Mouse (Mus musculus) right cerebral cortex, postnatal 10 days (tissue): ENCODE measurements around the gene Fbxo42.

Experiments
- DNase-seq, 2 experiments: peaks; one replicate each; pipeline ENCODE4 v3.0.0; 2021; ENCODE audit warnings: low spot score in 2 of 2

Gene Fbxo42

DNA sequence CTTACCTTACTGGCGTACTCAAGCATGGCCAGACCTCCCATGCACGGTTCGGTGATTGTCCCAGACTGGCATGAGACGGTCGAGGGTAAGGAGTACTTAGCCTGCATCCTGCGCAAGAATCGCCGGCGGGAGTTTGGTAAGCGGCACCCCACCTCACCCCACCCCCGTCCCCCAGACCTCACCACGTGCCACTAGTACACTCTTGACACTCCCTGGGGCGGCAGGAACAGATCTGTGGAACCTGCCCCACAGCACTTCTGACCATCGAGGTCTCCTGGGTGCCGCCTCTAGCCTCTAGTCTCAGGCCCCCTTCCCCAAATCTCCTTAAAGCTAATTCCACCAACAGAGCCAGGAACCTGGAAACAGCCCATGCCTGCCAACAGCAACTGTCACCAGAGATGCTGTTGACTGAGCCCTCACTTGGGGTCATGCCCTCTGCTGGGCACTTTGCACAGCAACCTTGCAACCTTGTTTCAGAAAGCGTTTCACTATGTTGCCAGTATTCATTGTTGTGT is 66.7 kb downstream of the Fbxo42 start:
- DNase-seq = no peak

DNA sequence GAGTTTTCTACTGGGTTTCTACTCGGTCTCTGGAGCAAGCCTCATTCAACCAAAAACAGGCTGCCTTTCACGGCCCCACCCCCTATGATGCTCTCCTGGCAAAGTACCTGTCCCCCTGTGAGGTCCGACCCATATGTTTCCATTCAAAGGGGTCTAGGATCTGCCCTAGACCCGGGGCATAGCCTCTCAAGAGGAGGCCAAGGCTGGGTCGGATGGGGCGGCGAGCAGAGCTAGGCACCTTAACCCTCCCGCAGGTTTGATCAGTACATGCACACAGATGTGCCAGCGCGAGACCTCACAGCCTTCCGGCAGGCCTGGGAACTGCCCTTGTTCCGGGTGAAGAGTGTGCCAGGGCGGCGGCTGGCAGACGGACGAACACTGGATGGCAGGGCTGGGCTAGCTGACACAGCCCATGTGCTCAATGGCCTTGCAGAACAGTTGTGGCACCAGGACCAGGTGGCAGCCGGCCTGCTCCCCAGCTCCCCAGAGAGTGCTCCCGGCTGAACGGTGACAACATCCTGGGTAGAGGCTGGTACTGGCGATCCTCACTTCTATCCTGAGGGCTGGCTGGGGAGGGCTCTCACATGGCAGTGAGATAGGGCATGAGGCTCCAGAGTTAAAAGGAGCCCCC is 72.0 kb downstream of the Fbxo42 start:
- no peak for DNase-seq

DNA sequence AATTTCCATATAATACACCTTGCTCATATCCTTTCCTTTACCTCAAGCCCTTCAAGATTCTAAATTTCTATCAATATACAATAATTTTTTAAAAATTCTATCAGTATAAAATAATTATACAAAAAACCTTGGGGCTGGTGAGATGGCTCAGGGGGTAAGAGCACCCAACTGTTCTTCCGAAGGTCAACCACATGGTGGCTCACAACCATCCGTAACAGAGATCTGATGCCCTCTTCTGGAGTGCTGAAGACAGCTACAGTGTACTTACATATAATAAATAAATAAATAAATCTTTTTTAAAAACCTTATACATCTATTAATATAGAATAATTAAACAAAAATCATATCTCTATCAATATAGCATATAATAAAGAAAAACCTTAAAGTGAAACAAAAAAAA is 74.1 kb downstream of the Fbxo42 start:
- no peak for DNase-seq

DNA sequence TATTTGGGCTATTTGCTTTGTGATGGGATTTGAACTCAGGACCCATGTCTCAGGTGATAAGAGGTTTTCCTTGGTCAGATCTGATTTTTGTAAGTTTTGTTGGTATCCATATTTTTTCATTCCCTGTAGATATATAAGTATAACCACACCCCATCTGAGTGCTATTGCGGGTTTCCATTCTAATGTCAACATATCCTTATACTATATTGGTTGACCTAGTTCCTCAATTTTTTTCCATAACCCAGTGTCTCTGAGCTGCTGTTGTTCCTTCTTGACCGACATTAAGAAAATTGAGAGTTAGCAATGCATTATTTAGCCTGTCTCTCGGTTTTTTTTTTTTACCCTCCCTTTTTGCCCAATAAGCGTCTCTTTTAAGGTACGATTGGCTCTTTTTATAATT is 75.0 kb downstream of the Fbxo42 start:
- no peak for DNase-seq

DNA sequence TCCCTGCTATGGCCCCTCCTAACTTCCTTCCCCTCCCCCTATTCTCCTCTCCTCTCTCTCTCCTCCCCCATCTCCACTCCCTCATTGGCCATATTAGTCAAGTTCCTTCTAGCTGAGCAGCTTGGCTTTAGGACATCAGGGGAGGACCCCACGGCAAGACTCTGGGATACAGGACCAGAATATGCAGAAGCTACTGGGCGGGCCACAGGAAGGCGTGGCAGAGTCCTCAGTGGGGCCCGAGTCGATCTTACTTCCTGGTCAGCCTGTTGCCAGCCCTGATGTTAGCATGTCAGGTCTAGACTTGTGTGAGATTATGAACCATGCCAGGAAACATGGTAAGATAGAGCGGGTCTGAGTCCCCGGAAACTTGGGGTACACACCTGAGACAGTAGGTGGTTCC is 81.0 kb downstream of the Fbxo42 start:
- DNase-seq = no peak

DNA sequence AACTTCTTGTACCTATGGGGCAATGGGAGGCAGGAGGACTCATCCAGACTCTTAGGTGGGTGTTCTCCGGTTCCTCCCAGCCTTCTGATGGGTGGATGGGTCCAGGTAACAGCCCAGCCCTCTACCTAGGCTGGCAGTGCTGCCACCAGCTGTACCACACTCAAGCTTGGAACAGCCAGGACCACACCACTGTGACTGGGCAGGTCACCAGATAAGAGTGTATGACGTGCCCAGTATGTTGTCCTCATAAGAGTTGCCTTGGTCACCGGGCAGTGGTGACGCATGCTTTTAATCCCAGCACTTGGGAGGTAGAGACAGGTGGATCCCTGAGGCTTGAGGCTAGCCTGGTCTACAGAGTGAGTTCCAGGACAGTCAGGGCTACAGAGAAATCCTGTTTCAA is 85.5 kb downstream of the Fbxo42 start:
- DNase-seq = no peak

DNA sequence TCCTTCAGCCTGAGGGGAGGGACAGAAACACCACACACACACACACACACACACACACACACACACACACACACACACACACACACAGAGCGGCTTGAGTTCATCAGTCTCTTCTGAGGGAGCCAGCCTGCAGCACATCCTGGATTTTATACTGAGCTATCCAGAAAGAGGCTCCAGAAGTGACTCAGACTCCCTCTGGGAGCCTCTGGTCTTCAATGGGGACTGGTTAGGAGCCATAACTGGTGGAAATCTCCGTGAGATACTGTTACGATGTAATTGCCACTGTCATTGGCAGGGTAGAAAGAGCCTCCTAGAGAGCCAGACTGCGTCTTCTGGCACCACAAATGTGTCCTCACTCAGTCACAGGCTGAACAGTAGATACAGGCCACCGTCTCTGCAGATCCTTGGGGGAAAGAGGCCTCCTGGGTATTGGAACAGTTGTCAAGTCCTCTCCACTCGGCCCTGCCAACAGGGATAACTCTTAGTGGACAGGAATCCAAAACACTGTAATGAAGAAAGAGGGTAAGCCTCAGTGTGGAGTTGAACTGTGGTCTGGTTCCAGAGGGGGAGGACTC is 87.9 kb downstream of the Fbxo42 start:
- no peak for DNase-seq

DNA sequence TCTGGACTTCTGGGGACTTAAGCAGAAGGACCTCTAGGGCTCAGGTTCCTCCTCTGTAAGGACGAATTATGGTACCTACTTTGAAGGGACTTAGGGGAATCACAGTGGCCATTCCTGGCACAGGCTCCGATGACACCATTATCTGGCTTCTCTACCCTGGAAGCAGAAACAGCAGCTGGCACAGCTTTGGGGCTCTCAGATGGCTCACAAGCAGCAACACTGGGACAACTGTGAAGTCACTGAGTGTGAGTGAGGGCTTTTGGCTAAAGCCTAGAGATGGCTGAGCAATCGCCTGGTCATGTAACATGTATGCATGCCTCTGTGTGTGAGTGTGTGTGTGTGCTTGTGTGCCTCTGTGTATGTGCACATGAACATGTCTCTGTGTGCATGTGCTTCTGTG is 89.1 kb downstream of the Fbxo42 start:
- no peak for DNase-seq

DNA sequence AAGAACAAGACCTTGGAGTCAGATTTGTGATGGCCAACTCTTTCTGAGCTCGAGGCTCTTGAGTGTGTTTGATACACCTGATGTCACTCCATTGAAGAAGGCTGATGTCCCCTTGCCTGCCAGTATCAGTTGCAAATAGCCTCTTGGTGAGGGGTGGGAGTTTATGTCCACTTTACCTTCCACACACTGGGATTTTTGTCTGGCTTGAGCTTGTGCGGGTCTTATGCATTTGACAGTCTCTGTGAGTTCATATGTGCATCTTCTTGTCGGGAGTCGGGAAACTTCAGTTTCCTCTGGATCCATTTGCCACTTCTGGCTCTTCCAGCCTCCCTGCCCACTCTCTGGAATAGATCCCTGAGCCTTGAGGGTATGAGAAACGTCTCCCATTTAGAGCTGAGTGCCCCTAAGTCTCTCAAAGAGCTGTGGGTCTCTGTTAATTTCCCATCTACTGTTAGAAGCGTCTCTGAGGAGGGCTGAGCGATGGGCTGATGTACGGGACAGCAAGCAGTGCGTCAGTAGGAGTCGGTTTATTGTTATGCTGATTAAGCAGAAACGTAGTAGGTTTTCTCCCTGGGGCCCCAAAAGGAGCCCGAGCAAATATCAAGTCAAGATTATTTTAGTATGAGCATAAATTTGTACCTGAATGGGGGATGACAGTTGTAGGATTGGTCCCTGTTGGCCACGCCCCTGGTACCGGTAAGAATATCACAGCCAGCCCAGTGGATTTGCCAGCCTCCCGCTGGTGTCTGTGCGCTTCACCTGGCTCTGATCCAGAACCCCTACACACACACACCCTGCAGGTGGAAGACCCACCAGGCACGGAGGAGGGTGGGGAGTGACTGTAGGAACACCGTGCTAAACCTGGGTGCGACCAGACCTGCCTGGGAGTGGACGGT is 91.0 kb downstream of the Fbxo42 start:
- no peak for DNase-seq

DNA sequence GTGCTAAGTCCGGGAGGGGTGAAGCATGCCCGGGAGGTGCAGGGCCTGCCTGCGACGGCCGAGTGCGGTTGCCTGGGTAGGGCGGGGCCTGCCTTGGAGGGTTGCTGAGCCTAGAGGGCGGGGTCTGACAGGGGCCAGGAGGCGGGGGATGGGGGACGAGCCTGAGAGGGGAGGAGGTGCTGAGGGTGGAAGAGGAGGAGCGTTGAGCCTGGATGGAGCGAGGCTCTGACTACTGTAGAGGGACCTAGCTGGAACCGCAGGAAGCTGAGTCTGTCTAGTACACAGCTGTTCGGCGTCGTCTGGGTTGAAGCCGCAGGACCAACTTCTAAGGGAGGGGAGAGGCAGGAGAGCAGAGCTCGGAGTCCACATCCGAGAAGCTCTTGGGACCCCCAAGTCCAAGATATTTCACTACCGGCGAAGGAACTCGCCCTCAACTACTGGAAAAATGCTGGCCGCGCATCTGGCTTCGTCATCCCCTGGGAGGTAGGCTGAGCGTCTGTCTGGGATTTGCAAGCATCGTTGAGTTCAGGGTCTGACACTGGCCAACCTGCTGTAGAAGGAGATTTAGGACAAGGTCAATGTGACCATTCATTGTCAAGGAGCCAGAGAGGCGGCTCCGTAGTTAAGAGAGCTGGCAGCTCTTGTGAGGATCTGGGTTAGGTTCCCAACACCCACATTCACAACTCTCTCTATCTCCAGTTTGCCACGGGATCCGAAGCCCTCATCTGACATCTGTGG is 91.8 kb downstream of the Fbxo42 start, which contains the start of gene Arhgef19:
Gene Arhgef19 (plus strand): TSS at position 112 of the 738 bp plus-strand sequence.
- DNase-seq = peak; percentile 68 to 79

DNA sequence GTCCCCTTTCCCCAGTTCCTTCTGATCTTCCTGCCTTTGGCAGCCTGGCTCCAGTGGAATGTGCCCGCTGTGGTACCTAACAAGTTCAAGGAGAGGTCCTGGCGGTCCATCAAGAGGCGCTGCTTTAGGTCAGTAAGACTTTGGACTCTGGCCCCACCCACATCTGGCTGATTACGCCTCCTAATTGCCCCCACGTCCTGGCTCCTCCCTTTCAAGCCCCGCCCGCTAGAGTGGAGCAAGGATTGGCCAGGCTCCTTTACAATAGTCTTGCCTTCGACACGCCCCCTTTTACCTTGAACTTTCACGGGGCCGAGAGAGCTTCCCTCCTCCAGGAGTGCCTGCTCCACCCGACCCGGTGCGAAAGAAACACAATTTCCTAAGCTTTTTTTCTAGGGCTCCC is 92.9 kb downstream of the Fbxo42 start:
- DNase-seq = no peak

DNA sequence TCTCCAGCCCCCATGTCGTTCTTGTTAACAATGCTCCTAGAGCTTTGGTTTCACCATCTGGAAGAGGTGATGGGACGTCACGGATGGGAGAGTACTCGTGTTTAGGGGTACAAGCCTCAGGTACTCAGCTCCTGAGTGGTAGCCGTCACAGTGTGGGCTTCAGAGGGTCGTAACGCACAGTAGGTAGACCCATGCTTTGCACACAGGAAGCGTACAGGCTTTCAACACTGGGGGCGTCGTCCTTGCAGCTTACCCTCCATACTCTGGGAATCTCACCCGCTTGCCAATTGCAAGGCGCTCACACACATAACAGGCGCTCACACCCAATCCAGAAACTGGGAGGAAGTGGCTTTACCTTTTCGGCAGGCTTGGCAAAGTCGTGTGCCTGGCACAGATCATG is 94.1 kb downstream of the Fbxo42 start:
- DNase-seq = no peak

DNA sequence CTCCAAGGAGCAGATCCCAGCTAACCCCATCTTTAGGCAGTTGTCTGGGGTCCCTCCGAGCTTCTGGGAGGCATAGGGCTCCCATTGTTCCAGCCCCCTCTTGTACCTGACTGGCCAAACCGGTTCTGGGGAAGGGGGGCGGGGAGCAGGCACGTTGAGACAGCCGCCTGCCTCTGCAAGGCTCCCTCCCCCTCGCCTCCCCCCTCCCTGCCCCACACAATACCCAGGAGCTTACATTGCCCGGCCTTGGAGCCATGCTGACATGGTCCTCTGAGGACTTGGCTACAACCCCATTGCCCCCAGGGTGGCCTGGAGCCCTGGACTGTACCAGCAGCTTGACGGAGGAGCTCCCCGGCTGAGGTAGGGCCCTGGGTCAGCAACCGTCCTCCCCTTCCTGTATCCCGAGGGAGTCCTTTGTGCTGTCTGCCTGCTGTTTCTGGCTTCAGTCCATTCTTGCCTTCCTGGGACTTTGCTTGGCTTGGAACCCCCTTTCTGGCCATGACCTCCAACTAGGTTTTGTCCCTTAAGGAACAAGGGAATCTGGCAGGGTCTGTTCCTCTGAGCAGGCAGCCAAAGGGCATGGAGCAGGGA is 95.0 kb downstream of the Fbxo42 start:
- DNase-seq = peak; percentile 55 to 58

DNA sequence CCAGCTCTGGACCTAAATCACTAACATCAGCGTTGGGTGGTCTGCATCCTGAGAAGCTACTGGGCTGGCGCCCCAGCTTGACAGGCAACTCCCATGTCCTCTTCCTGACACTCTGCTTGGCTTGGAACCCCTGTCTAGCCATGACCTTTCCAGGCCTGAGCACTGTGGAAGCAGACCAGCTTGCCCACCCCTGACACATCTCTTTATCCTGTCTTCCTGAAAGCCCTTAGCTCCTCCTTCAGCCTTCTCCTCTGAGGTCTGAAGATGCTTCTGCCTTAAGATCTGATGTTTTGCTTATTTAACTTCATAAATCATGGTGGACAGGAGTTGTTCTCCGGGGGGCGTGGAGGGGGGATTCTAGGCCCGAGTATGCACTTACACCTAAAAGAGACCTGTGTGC is 95.9 kb downstream of the Fbxo42 start:
- DNase-seq = no peak

DNA sequence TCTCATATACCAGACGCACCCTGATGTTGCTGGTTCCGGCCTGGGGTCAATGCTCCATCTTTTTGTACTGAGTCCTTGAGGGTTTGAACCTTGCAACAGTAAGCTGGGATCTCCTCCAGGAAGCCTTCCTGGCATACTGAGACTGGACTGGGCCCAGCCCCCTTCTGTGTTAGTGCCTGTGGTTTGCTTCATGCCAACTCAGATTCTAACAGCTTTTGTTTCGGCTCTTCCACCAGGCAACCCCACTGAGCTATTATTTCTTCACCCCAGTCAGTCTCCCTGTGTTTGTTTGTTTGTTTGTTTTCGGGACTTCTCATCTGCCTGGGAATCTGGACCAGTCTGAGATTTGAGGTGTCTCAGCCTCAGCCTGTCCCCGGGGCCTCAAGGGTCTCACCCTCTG is 96.7 kb downstream of the Fbxo42 start:
- no peak for DNase-seq

DNA sequence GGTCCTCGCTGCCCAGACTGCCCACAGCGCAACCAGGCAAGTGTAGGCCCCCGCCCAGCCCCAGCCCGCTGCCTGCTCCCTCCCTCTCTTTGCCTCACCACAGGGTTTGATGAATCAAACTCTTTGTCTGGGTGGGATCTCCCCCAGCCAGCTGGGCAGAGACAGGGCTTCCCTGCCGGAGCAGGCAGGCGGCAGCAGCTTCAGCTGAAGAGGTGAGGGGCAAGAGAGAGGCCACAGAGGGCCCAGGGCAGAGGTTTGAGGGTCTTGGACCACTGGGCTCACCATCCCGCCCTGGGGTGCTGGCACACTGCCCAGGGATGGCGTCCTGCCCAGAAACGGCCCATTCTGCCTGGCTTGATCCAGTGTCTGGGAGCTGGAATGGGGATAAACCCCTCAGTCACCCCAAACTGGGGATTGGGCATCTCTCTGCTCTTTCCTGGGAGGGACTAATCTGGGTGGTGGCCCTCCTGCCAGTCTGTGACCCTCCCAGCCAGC is 97.3 kb downstream of the Fbxo42 start:
- peak; percentile 85 to 89 for DNase-seq

DNA sequence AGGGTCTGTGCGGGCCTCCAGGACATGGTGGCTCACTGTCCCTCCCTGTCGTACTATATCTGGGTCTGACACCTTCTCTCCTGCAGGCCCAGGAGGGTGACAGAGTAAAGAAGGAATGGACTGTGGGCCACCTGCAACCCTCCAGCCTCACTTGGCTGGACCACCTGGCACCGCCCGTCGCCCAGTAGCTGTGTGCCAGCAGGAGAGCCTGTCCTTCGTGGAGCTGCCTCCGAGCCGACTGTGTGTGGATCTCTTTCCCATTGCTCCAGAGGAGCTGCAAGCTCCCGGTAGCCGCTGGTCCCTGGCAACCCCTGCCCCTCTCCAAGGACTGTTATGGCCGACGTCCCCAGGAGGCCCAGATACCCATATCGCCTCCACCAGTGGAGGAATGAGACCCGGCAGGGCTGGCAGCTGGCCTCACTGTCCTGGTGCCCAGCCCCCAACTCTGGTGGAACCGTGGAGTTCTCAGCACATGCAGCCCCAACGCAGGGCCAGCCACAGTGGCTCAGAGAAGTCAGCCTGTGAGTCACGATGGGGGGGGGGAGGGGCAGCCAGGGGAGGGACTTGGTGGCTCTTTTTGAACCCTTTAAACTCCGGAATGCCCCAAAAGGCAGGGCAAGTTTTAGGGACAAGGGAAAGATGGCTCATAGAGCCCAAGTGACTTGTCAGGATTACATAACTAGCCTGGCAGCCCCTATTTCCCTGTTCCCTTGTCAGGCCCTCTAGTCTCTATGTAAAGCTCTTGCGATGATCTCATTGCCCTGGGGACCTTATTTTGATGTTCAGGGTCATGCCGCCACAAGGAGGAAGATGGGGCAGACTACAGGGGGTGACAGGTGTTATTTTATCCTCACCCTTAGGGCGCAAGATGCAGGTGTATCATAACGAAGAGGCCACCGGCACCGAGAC is 98.6 kb downstream of the Fbxo42 start:
- DNase-seq = no peak

DNA sequence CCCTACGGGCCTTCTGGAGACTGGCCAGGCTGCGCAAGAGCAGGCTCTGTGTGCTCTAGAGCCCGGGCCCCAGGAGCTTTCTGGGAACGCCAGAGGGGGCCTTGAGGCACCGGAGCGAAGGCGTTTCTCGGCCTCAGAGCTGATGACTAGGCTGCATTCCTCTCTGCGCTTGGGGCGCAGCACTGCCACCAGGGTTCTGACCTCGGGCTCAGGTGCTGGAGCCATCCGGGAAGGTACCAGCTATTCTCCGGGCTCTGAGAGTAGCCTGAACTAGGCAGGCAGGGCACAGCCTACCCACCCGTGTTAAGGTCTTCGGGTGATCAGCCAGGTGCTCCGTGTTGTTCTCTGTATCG is 99.3 kb downstream of the Fbxo42 start:
- DNase-seq = no peak

DNA sequence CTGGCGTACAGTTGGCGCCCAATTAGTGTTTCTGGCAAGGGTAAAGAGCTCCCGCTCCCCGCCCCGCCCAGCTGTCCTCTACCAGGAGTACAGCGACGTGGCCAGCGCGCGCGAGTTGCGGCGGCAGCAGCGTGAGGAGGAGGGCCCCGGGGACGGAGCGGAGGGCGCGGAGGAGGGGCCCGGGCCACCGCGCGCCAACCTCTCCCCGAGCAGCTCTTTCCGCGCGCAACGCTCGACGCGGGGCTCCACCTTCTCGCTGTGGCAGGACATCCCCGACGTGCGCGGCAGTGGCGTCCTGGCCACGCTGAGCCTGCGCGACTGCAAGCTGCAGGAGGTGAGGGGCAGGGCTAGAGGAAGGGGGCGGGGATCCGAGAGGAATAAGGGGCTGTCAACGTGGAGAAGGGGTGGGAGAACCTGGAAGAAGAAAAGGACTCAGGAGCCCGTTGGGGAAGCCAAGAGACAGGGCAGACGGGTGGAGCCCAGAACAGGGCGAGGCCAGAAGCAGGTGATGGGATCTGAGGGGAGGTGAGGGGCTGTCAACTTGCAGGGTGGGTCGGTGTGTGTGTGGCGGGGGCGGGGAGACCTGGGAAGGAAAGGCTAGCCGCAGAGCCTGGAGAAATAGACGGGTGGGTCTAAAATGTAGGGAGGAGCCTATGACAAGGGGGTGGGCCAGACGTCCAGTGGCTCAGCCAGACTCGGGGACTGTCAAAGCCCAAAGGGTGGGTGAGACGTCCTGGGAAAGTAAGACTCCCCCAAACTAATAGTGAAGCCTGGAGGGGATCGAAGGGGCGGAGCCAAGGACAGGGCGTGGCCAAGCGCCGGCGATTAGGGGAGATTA is 100.3 kb downstream of the Fbxo42 start:
- DNase-seq = peak in 1 of 2 experiments; percentile 41

DNA sequence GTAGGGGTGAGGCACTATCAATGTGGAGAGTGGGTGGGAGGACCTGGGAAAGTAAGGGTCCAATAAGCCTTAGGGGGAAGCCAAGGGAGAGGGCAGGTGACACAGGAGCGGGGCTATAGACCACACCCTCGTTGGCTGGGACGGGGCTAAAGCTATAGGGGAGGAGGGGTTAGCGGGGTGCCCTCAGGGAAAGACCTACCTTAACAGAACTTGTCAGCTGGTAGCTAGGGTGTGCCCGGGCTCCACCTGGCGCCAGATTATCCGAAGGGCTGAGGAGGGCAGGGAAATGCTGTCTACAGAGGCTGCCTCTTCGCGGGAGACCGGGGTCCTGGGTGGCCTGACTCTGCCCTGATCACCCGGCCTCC is 100.9 kb downstream of the Fbxo42 start:
- no peak for DNase-seq
